Mouse (Mus musculus): Measurements from ENCODE around the gene Lrrc39. TPM values are rescaled to one million over a fixed set of nuclear protein-coding genes. Genes with fewer than 3 reads are reported as not detected.
A peak's percentile ranks its signal among the peaks of the same experiment; 100 is the strongest.
"Not testable (repeated sequence)": the region's sequence is repeated elsewhere in the genome, so short reads cannot be mapped to it uniquely, and the experiment has no call there.

The Lrrc39 gene
- polyA plus RNA-seq (2017; shearing (Covaris generic)) = 1 to 10 TPM in 1 of 2 experiments, under 1 TPM in 1; 0.82 to 1.2 TPM

DNA sequence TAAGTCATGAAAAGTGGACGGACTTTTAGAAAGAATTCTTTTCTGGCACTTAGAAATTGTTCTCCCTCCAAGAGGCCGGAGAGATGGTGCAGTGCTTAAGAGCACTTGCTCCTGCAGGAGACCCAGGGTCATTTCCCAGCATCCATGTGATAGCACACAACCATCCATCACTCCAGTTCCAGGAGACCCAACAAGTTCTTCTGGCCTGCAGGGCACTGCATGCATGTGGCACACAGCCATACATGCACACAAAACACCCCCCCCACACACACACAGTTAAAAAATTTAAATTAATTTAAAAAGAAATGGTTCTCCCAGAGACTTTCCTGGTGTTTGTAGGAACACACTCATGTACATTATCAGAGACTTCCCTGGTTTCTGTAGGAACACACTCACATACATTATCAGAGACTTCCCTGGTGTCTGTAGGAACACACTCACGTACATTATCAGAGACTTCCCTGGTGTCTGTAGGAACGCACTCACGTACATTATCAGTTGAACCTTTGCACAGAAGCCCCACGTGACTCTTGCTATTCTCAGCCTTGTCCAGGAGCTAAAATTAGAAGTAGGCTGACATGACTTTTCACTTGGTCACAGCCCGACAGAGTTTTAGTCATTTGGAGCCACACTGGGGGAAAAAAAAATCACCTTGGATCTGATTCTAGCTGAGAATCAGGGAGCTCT, at the start of gene Lrrc39:
Gene Lrrc39, plus strand, starts transcription at position 566 of the 687 bp plus-strand sequence.
- no peak for ATAC-seq

DNA sequence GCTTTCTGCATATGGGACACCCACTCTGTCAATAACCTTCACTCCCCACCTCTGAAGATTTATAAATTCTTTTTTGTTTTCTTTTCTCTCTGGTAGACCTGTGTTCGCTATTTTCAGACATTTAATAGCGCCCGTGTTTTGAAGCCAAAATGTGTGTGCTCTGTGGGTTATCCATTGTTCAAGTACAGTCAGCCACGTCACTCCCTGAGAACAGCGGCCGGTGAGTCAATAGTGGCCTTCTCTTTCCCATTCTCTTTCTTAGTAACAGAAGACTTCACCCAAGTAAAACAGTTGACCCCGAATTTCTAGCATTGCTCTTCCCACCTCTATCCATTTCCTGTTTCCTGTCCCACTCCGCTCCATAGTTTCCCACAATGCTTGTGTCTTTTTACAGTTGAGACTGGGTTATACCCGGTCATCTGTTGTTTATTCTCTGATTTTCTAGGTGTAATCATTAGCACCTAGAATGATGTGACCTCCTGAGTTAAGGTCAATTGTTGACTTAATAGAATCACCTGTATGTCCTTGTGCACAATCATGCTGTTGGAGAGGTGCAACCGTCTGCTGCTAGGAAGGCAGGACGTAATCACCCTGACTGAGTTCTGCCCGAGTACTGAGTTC, 42.5 kb upstream of the Lrrc39 start:
- ATAC-seq = no peak

DNA sequence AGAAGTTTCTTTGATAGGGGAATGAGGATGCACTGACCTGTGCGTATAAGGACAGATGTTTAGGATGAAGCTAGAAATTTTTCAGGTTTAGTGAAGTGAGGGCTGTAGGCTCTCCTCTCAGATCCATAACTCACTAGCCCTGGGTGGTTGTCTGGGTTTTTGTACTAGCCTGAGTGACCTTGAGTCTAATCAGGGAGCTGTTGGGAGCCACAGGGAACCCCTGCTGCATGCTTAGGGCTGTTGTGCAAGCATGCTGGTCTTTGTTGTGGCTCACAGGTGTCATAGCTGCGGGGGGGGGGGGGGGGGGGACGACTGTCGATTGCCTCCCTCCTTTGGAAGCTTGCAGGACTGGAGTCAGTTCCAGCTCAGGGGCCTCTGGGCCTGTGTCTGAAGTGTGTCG, 33.0 kb upstream of the Lrrc39 start:
- no peak for ATAC-seq

DNA sequence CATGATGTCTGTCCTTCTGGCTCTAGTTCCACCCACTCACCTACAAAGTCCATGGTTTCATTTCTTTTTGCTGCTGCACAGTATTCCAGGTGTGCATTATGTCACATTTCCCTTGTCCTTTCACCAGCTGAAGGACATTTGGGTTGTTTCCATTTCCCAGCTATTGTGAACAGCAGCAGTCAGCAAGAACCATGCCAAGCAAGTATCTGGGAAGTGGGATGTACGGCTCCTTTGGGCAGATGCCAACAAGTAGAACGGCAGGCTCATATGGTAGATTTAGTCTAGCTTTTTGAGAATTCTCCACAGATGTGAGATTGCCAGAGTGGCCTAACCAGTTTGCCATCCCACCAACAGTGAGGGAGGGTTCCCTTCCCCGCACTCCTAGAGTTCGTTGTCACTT, 31.9 kb upstream of the Lrrc39 start:
- no peak for ATAC-seq

DNA sequence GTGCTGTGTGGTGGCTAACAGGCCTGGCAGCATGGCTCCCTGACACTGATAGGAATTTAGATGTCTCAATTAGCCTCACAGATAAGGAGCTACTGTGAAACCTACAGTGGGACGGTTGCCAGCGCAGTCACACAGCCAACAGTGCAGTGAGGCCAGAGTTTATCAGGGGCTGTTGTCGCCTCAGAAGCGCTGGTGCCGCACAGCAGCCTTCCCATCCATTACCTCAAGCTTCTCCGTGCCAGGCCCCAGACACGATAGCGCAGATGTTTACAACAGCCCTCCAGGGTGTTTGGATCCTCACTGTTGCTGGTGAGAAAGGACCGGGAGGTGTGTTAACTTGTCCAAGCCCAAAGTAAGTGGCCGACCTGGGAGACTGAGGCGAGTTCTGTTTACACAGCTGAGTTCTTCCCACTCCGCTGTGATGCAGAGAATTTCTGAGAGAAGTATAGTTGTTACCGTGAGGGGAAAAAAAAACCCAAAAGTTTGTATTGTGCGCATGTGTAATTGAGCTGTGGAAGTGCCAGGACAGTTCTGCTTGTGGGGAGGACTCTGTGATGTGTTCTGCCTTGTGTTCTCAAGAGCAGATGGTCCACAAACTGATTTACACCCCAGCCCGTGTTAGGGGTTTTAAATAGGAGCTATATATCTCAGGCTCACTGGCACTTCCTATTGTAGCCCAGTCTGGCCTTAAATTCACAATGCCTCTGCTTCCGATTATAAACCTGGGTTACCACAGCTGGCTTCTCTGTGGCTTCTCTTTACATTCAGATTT, 26.2 kb upstream of the Lrrc39 start:
- no peak for ATAC-seq

DNA sequence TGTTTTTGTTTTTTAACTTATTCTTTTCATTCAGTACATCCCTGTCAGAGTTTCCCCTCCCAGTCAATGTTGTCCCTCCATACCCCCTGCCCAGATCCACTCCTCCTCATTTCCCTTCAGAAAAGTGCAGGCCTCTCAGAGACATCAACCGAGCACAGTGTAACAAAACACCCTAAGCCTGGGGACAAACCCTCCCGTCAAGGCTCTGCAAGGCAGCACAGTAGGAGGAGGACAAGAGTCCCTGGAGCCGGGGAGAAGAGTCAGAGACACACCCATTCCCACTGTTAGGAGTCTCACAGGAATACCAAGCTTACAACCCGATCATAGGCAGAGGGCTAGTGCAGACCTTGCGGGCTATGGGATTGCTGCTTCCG, 25.6 kb upstream of the Lrrc39 start:
- no peak for ATAC-seq

DNA sequence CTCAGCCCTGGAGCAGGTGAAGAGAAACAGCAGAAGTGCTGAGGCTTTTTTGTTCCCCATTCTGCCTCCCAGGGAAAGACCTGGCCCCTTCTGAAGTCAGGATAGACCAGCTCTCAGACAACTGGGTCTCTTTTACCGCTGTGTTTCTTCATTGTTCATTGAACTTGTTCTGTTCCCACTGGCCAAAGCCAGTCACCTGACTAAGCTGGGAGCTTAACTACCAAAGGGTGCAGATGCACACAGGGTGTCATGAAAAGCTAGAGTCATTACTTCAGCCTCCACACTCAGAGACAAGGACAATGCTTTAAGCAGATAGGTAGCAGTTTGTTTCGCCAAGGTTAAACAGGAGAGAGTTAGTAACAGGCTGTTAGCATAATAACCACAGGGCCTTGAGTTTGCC, 20.7 kb upstream of the Lrrc39 start:
- no peak for ATAC-seq

DNA sequence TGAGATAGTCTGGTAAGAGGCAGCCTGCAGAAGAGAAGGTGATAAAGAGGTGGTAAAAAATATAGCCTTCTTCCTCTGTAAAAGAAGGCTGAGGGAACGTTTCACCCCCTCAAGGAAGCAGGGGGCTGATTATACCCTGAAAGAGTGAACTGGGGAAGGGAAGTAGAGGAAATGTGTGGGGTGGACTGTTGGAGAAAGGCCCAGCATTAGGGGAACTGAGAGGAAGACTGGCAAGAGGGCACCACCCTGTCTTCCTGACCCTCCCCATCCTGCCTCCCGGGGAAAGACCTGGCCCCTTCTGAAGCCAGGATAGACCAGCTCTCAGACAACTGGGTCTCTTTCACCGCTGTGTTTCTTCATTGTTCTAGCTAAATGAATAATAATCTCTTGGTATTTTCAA, 20.2 kb upstream of the Lrrc39 start:
- ATAC-seq = no peak

DNA sequence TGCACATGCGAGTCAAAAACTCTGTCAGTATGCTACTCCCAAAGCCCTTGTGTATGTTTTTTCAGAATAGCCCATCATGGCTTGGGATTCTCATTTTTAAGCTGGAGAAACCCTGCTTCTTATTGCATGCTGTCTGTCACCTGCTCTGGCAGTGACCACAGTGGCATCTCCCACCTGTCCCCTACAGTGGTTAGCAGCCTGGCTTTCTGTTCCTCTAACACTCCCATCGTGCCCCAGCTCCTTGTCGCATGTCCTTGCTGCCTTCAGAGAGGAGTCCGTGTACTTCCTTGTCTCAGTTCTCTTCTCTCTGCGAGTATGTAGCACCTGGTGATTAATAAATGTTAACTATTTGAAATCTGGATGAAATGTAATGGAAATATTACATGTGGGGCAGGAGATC, 15.3 kb upstream of the Lrrc39 start:
- ATAC-seq = no peak

DNA sequence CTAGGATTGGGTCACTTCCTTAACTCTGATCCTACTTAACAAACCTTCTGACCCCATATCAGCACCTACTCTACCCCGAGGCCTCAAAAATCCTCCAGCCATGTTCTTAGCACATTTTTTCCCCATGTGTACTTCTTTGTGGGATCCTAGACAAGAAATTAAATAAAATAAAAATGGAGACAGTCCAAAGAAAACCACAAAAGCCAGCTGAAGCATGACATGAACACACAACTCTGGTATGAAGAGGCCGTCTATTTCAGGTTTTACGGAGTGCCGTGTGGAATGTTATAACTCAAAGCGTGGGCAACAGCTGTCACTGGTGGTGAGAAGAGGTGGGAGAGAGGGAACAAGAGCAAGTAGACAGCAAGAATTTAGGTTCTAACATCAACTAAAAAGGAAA, 11.4 kb upstream of the Lrrc39 start:
- no peak for ATAC-seq

DNA sequence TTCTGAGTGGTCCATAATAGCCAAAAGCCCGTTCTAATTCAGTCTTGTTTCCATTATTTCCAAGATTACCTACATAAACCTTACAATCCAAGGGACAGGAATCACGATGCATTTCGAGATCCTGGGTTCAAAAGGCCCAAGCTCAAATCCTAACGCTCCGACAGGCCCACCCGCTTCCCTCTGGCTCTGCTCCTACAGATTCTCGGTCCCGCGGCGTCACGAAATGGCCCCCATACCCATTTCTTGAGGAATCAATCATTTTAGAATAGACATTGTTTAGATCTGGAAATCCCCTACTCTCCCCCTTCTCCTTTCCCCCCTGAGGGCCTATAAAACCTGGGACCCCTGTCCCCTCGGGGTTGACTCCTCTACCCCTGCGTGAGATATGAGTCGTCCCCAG, 1.5 kb upstream of the Lrrc39 start:
- ATAC-seq = not testable (repeated sequence)

DNA sequence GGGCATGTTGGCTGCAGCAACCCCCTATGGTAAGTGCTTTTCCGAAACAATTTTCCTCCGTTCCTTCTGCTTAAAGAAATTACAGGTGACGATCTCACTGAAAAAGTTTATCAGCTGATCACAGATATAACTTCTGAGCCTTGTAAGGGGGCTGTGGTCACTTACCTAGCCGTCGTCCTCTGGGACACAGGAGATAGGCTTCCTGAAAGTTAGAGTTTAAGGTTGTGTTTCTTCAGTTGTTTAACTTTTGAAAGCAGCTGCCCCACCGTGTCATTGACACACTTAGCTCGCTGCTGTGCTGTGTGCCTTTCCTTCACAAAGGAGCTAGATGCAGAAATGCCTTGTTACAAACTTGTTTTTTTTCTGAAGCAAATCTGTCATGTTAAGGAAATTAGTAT, 321 bp downstream of the Lrrc39 start:
- no peak for ATAC-seq

DNA sequence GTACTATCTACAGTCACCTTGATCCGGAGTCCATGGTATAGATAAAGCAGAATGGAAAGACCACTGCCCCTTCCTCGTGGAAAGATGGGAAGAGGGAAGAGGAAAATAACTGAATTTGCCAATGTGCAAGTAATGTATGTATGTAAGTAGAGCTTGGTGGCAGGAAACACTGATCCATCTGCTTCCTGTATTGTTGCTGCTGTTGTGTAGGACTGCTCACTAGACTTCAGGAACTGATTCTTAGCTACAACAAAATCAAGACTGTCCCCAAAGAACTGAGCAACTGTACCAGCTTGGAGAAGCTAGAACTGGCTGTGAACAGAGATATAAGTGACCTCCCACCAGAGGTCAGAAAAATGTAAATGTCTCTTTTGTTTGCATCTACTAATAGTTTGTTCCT, 7.9 kb downstream of the Lrrc39 start:
- no peak for ATAC-seq

DNA sequence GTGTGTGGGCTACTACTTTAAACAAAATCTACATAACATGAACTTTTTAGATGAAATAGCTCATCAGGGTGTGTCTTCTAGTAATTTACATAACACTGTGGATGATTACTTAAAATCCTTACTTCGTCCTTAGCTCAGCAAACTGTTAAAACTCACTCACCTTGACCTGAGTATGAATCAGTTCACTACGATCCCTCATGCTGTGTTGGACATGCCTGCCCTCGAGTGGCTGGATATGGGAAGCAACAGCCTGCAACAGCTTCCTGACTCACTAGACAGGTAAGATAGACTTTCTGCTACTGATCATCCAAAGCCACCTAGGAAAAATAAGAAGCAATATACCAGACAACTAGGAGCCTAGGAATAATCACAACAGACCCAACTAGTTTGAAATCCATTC, 14.5 kb downstream of the Lrrc39 start:
- ATAC-seq = no peak

DNA sequence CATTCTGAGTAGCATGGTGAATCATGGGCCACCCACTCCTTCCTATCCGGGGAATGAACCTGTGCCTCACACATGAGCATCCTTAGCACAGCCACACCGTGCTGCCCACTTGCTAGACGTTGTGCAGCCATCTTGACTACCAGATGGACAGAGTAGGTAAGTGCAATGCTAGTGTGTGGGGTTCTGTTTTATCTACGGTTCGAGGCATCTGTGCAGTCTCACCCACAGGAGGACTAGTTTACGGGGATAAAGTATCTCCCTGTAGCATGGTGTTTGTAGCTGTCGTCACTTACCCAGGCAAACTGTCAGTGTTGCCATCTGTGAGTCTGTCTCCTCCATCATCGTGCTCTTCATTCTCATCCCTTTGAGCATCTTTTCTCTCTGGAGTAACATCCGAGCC, 19.4 kb downstream of the Lrrc39 start:
- no peak for ATAC-seq

DNA sequence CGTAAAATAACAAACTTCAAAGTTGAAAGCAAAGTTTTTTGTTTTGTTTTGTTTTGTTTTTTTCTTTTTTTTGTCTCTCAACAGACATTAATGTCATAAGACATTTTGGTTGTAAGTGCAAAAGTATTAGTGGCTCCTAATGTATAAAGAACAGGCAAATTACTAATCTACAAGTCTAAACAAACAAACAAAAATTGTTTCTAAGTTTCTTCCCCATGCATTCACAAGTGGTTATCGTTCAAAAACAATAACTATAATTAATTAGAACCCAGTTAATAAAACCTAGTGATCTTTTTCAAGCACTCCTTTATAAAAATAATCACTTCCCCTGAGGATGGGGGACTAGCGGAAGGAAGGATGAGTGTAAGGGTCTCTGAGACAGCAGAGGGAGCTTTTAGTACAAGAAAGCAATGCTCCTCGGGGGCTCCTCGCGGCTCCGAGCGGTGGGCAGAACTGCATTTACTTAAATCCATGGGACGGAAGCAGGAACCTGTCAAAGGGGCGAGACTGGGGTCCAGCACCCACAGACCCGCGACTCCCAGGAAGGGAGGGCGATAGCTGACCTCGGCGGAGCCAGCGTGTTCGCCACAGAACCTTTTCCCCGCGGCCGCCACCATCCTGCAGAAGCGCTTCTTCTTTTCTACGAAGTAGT, 31.4 kb downstream of the Lrrc39 start:
- peak; percentile 25 for ATAC-seq

DNA sequence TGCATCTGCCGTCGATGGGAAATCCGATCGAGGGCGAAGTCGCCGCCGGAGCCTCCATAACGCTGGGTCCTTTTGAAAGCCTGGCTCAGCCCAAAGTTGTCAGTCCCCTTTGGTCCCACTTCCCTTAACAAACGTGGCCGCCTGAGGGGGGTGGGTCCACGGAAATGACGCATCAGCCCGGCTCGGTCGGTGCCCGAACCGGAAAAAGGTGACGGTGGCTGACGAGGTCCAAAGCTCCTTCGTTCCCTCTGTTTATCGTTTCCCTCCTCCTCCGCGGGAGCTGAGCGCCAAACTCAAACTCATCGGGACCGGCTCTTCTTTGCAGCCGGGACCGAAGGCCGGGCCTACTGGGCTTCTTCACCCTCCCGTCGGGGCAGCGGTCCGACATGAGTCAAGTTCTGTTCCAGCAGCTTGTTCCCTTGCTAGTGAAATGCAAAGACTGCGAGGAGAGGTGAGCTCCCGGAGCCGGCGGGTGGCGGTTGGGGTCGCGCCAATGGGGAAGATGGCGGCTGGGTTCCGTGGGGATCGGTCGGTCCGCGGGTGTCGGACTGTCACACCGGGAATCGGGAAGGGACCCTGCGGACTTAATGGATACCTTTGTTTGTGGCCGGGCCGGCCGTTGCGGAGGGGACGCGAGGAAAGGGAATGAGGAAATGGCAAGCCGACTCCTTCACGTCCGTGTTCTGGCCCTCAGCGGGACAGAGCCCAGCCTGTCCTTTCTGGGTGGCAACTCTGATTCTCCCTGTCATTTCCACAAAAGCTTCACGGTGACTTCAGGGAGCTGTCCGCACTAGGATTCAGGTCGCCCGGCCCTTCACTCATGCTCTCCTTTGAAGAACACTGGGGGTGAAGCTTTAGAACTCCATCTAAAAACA, 32.2 kb downstream of the Lrrc39 start, which contains the start of gene Sass6:
Gene Sass6, plus strand, starts transcription at position 255 of the 875 bp plus-strand sequence.
- peak; percentile 97 for ATAC-seq

DNA sequence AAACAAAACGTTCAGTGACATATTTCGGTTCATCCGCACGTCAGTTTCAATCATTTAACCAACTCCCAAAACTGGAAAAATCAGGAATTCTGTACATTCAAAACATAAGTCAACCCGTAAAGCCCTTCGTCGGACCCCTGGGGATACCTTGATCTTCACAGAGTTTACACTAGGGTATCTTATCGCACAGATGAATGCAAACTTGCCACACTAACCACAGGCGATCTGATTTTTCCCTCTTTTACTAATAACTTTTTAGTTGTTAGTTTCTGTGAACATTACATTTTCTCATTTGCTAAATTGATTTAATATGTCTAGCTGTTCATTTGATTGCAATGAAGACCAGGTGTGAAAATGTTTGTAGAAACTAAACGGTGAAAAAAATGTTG, 32.8 kb downstream of the Lrrc39 start:
- no peak for ATAC-seq

DNA sequence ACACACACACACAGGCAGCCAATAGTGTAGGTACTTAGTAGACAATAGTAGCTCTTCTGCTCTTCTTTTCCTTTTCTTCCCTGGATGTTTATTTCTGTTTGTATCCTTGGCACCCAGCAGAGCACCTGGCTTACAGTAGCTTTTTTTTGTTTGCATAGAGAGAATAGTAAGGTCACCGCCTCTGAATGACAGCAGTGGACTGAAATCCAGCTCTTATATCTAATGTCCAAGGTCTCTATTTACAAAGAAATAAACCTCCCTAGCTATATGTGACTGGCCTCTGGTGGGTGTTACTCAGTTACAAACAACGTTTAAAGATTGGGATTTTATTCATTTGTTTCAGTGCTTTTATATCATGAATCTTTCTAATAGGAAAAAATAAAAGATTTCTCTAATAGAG, 36.9 kb downstream of the Lrrc39 start:
- no peak for ATAC-seq

DNA sequence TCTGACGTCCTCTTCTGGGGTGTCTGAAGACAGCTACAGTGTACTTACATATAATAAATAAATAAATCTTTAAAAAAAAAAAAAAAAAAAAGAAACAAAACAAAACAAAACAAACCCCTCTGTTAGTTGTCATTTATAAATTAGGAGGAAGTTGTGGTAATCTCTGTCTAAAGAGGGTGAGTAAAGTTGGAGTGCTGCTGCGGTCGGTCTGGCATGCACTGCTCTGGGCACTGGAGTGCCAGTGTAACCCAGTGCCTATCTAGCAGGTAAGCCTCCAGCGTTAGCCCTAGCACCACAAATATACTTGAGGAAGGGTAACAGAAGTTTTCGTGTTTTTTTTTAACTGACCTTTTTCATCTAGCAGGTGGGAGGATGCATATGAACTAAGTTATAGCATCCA, 38.2 kb downstream of the Lrrc39 start:
- ATAC-seq = no peak

DNA sequence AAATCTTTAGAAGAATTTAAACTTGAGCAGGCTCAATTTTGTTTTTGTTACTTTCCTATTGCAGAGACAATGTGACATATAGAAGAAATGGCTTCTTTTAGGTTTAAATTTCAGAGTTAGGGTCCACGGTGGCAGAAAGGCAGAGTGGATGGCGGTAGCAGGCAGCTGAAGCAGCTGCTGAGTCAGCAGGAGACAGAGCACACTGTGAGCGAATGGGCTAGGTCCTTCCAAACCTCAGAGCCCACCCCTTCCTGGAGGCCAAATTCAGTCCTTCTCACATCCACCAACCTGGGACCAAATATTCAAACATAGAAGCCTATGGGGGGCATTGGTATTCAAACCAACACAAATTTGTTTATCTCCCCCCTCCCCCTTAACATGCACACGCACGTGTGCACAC, 39.0 kb downstream of the Lrrc39 start:
- ATAC-seq = no peak

DNA sequence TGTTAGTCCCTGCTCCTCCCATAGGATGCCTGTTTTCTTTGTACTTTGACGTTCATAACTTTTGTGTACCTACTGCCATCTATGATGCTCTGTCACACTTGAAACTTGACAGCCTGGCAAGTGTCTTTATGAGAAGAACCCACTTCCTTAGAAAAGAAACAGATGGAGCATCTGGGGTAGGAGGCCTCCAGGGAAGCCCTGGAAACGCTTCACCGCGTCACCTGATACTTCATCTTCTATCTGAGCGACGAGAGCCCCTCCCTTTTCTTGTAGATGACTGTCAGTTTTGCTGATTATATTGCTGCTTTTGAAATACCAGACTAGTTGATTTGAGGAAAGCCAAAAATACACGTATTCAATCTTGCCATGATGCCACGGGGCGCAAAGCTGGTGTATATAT, 41.8 kb downstream of the Lrrc39 start:
- no peak for ATAC-seq

Measured in activated CD4-positive, CD25-positive, alpha-beta regulatory T cell, adult 4 months (primary cell).